In the genomic region with DNA sequence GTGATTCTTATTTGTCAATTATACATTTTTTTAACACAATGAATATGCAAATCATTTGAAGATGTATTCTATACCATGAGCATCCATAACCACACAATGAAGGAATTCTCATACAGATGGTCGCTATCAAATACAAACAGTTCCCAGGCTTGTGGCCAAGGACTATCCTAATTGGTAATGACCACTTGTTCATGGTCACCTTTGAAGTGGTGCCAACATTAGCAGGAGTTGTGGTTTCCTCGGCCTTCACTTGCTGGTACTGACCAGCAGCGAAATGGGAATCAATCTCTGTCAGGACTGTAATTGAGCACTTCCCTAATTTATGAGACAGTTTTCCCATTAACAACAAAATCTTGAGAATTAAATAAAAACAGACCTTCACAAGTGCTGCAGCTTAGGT, we compare ENCODE assay signal across 32 mouse cellular contexts.
DNase-seq lines count a peak whose midpoint lies in the region; ATAC-seq and TF ChIP-seq lines count a peak whose summit lies in the region.
"Had no signal": no experiment of that assay in that cellular context is flagged by ENCODE, and none has a peak within 500 bp of the region (broad histone marks: within the 10 kb centered on the region; RNA-seq: fewer than 3 reads in every experiment).

No protein-coding gene starts in this region.

- 63% methylated on average over 3 of the region's 3 CpGs for WGBS in embryonic facial prominence, embryonic 14.5 days
- 89% methylated on average over 3 of the region's 3 CpGs for WGBS in embryonic facial prominence, embryonic 10.5 days
- WGBS in midbrain, embryonic 10.5 days: 91% methylated on average over 3 of the region's 3 CpGs
- WGBS in hindbrain, postnatal 0 days: 63% methylated on average over 3 of the region's 3 CpGs

- H3K36me3 ChIP-seq in embryonic facial prominence, embryonic 14.5 days (ENCODE audit: control insufficient read depth, insufficient read depth, low read length): no peaks in the 10 kb centered on the region
- H3K36me3 ChIP-seq in embryonic facial prominence, embryonic 10.5 days (replicated peaks): no peaks in the 10 kb centered on the region
- H3K36me3 ChIP-seq in midbrain, embryonic 10.5 days: no peaks in the 10 kb centered on the region
- H3K36me3 ChIP-seq in hindbrain, postnatal 0 days (ENCODE audit: insufficient read depth, low read length): no peaks in the 10 kb centered on the region
- H3K36me3 ChIP-seq: embryonic facial prominence, embryonic 12.5 days; forebrain, embryonic 10.5 days; forebrain, embryonic 15.5 days; heart, embryonic 13.5 days; limb, embryonic 12.5 days; midbrain, embryonic 15.5 days; neural tube, embryonic 15.5 days had no signal

- TF ChIP-seq CTCF in brain, embryonic 14.5 days (IDR thresholded peaks at IDR 0.05; ENCODE audit: borderline replicate concordance, extremely low read depth, insufficient read depth, insufficient read length): no peak
- TF ChIP-seq CTCF in hindbrain, postnatal 0 days (IDR thresholded peaks at IDR 0.05; ENCODE audit: low read depth): no peak

- H3K27me3 ChIP-seq in embryonic facial prominence, embryonic 14.5 days (replicated peaks; ENCODE audit: control insufficient read depth, insufficient read depth, low read length): no peaks in the 10 kb centered on the region
- no peaks in the 10 kb centered on the region for H3K27me3 ChIP-seq in embryonic facial prominence, embryonic 10.5 days (replicated peaks; ENCODE audit: low read depth, poor library complexity, severe bottlenecking)
- H3K27me3 ChIP-seq in midbrain, embryonic 10.5 days (ENCODE audit: low read depth, poor library complexity, severe bottlenecking): no peaks in the 10 kb centered on the region
- no peaks in the 10 kb centered on the region for H3K27me3 ChIP-seq in hindbrain, postnatal 0 days (ENCODE audit: insufficient read depth, low read length)
- H3K27me3 ChIP-seq: embryonic facial prominence, embryonic 12.5 days; forebrain, embryonic 15.5 days; heart, embryonic 13.5 days; limb, embryonic 12.5 days; megakaryocyte, embryonic 14.5 days; midbrain, embryonic 15.5 days; neural tube, embryonic 15.5 days had no signal

- no peak overlapping the region for H3K4me3 ChIP-seq in embryonic facial prominence, embryonic 14.5 days (ENCODE audit: low read depth, low read length)
- H3K4me3 ChIP-seq in embryonic facial prominence, embryonic 10.5 days: no peak overlapping the region
- H3K4me3 ChIP-seq in midbrain, embryonic 10.5 days: no peak overlapping the region
- no peak overlapping the region for H3K4me3 ChIP-seq in hindbrain, postnatal 0 days (ENCODE audit: low read length)
- H3K4me3 ChIP-seq: embryonic facial prominence, embryonic 12.5 days; forebrain, embryonic 10.5 days; forebrain, embryonic 15.5 days; heart, embryonic 13.5 days; layer of hippocampus, adult 2 months; left cerebral cortex, adult 2 months; limb, embryonic 12.5 days; megakaryocyte, embryonic 14.5 days; midbrain, embryonic 15.5 days; neural tube, embryonic 15.5 days had no signal

- ATAC-seq in embryonic facial prominence, embryonic 14.5 days (ENCODE audit: low read depth): no peak
- no peak for ATAC-seq in hindbrain, postnatal 0 days
- ATAC-seq: activated CD4-positive, CD25-positive, alpha-beta regulatory T cell, adult 4 months; CD4-positive, CD25-positive, alpha-beta regulatory T cell, adult 4 months; forebrain, embryonic 15.5 days; inflammation-experienced regulatory T-cells, adult 6 months; midbrain, embryonic 15.5 days had no signal

- peak; percentile 2 for DNase-seq in embryonic facial prominence, embryonic 14.5 days (ENCODE audit: low spot score)
- DNase-seq in embryonic facial prominence, embryonic 10.5 days (ENCODE audit: low spot score): no peak
- peak; percentile 1 for DNase-seq in retina, postnatal 1 day
- DNase-seq in retina, embryonic 14.5 days (ENCODE audit: low spot score): no peak
- peak; percentile 6 for DNase-seq in brain, embryonic 14.5 days (ENCODE audit: low read depth)
- DNase-seq in midbrain, embryonic 10.5 days (ENCODE audit: low spot score): no peak
- DNase-seq in hindbrain, postnatal 0 days (ENCODE audit: low spot score): no peak
- DNase-seq: cerebellum, adult 11-12 months; cerebellum, adult 9-11 months; heart, postnatal 10 days; kidney, adult 18-20 months; kidney, postnatal 36 days; lung, postnatal 4 days; right cerebral cortex, postnatal 4 days; thymus, adult 2 months; thymus, postnatal 36 days had no signal

- no peaks in the 10 kb centered on the region for H3K9me3 ChIP-seq in embryonic facial prominence, embryonic 14.5 days (ENCODE audit: control insufficient read depth, low read length)
- H3K9me3 ChIP-seq in embryonic facial prominence, embryonic 10.5 days: no peaks in the 10 kb centered on the region
- no peaks in the 10 kb centered on the region for H3K9me3 ChIP-seq in midbrain, embryonic 10.5 days (replicated peaks)
- no peaks in the 10 kb centered on the region for H3K9me3 ChIP-seq in hindbrain, postnatal 0 days (ENCODE audit: low read length)
- H3K9me3 ChIP-seq: embryonic facial prominence, embryonic 12.5 days; forebrain, embryonic 10.5 days; forebrain, embryonic 15.5 days; limb, embryonic 12.5 days; midbrain, embryonic 15.5 days; neural tube, embryonic 15.5 days had no signal

- no peak overlapping the region for H3K9ac ChIP-seq in embryonic facial prominence, embryonic 14.5 days (ENCODE audit: low read depth, low read length)
- no peak overlapping the region for H3K9ac ChIP-seq in hindbrain, postnatal 0 days (replicated peaks; ENCODE audit: low read length)
- H3K9ac ChIP-seq: embryonic facial prominence, embryonic 12.5 days; forebrain, embryonic 15.5 days; heart, embryonic 13.5 days; hindbrain, embryonic 14.5 days; limb, embryonic 12.5 days; midbrain, embryonic 15.5 days; neural tube, embryonic 15.5 days had no signal

- no peak overlapping the region for H3K4me2 ChIP-seq in embryonic facial prominence, embryonic 14.5 days (ENCODE audit: low read depth, low read length)
- H3K4me2 ChIP-seq in hindbrain, postnatal 0 days (ENCODE audit: low read depth, low read length): no peak overlapping the region
- H3K4me2 ChIP-seq: embryonic facial prominence, embryonic 12.5 days; forebrain, embryonic 15.5 days; heart, embryonic 13.5 days; hindbrain, embryonic 14.5 days; limb, embryonic 12.5 days; liver, embryonic 11.5 days; midbrain, embryonic 15.5 days; neural tube, embryonic 15.5 days had no signal

- no peak overlapping the region for H3K27ac ChIP-seq in embryonic facial prominence, embryonic 14.5 days (replicated peaks; ENCODE audit: low read depth, low read length)
- no peak overlapping the region for H3K27ac ChIP-seq in embryonic facial prominence, embryonic 10.5 days (replicated peaks)
- H3K27ac ChIP-seq in midbrain, embryonic 10.5 days (replicated peaks): no peak overlapping the region
- no peak overlapping the region for H3K27ac ChIP-seq in hindbrain, postnatal 0 days
- H3K27ac ChIP-seq: embryonic facial prominence, embryonic 12.5 days; forebrain, embryonic 10.5 days; forebrain, embryonic 15.5 days; heart, embryonic 13.5 days; hindbrain, embryonic 14.5 days; layer of hippocampus, adult 2 months; left cerebral cortex, adult 2 months; limb, embryonic 12.5 days; midbrain, embryonic 15.5 days; neural tube, embryonic 15.5 days; stomach, postnatal 0 days had no signal

- H3K4me1 ChIP-seq in embryonic facial prominence, embryonic 14.5 days (ENCODE audit: control insufficient read depth, insufficient read depth, low read length): no peaks in the 10 kb centered on the region
- no peaks in the 10 kb centered on the region for H3K4me1 ChIP-seq in embryonic facial prominence, embryonic 10.5 days
- no peaks in the 10 kb centered on the region for H3K4me1 ChIP-seq in midbrain, embryonic 10.5 days
- H3K4me1 ChIP-seq in hindbrain, postnatal 0 days (ENCODE audit: insufficient read depth, low read length): no peaks in the 10 kb centered on the region
- H3K4me1 ChIP-seq: embryonic facial prominence, embryonic 12.5 days; forebrain, embryonic 10.5 days; forebrain, embryonic 15.5 days; heart, embryonic 13.5 days; limb, embryonic 12.5 days; megakaryocyte, embryonic 14.5 days; midbrain, embryonic 15.5 days; neural tube, embryonic 15.5 days had no signal

- no peak for TF ChIP-seq POLR2A in brain, embryonic 14.5 days (IDR thresholded peaks at IDR 0.05; ENCODE audit: borderline replicate concordance, extremely low read depth, insufficient read depth, insufficient read length, poor library complexity, severe bottlenecking)

Comparison
In these comparisons a context has a peak if more than half of its experiments do, and no peak if none do; other contexts are left out.
1. DNase-seq: peak in embryonic facial prominence, embryonic 14.5 days (single experiment), retina, postnatal 1 day (single experiment) and brain, embryonic 14.5 days (single experiment); none in embryonic facial prominence, embryonic 10.5 days (single experiment), retina, embryonic 14.5 days (single experiment), midbrain, embryonic 10.5 days (single experiment) and hindbrain, postnatal 0 days (single experiment).